Mouse (Mus musculus): ENCODE data around the gene Timeless.
A peak's percentile ranks its signal among the peaks of the same experiment; 100 is the strongest.
"Not testable (repeated sequence)": the region's sequence is repeated elsewhere in the genome, so short reads cannot be mapped to it uniquely, and the experiment has no call there.

Timeless gene

GRCm38 (mm10) chr10:128231697-128232419 is at the start of gene Timeless:
TSS of gene Timeless (plus strand) at chr10:128232065.
- DNase-seq (ENCODE audit: low spot score in 2 of 2), result peak; percentile 82 to 86

- no peak for DNase-seq (ENCODE audit: low spot score in 2 of 2)
Observed at GRCm38 (mm10) chr10:128184296-128184695, 47.6 kb upstream of the Timeless start.

GRCm38 (mm10) chr10:128185277-128185940 is 46.5 kb upstream of the Timeless start:
- DNase-seq (ENCODE audit: low spot score in 2 of 2), result no peak

DNA sequence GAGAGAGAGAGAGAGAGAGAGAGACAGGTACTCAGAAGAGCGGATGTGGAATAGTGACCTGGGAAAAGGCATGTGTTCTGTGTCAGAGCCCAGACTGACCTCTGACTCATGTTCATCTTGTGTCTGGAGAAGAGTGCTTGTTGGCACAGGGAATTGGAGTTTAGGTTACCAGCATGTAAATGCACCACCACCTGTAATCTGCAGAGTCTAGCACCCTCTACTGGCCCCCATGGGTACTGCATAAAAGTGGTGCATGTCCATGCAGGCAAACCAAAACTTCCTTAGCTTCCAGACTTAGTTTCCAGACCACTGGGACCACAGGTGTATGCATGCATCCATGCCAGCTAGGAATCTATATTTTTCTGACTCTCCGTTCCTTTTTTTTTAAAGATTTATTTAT is 45.9 kb upstream of the Timeless start:
- peak; percentile 66 to 82 for DNase-seq (ENCODE audit: low spot score in 2 of 2)

- no peak for DNase-seq (ENCODE audit: low spot score in 2 of 2)
Observed at GRCm38 (mm10) chr10:128187181-128187605, 44.7 kb upstream of the Timeless start.

GRCm38 (mm10) chr10:128188242-128188877 is 43.5 kb upstream of the Timeless start:
- peak; percentile 59 to 76 for DNase-seq (ENCODE audit: low spot score in 2 of 2)

GRCm38 (mm10) chr10:128191472-128191871 is 40.4 kb upstream of the Timeless start:
- no peak for DNase-seq (ENCODE audit: low spot score in 2 of 2)

DNA sequence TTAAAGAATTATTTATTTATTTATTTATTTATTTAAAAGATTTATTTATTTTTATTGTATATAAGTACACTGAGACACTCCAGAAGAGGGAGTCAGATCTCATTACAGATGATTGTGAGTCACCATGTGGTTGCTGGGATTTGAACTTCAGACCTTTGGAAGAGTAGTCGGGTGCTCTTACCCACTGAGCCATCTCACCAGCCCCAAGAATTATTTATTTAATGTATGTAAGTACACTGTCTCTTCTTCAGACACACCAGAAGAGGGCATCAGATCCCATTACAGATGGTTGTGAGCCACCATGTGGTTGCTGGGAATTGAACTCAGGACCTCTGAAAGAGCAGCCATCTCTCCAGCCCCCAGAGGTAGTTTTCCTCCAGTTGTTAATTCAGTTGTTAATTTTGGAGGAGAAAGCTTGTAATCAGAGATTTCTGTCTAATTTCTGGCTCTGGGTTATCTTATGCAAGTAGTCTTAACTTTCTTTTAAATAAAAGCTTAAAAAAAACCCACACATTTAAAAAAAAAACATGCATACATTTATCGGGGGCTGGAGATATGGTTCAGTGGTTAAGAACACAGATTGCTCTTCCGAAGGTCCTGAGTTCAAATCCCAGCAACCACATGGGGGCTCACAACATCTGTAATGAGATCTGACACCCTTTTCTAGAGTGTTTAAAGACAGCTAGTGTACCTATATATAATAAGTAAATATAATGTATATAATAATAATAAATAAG is 39.7 kb upstream of the Timeless start:
- DNase-seq (ENCODE audit: low spot score in 2 of 2), result not testable (repeated sequence)

GRCm38 (mm10) chr10:128193113-128193512 is 38.8 kb upstream of the Timeless start:
- no peak for DNase-seq (ENCODE audit: low spot score in 2 of 2)

DNA sequence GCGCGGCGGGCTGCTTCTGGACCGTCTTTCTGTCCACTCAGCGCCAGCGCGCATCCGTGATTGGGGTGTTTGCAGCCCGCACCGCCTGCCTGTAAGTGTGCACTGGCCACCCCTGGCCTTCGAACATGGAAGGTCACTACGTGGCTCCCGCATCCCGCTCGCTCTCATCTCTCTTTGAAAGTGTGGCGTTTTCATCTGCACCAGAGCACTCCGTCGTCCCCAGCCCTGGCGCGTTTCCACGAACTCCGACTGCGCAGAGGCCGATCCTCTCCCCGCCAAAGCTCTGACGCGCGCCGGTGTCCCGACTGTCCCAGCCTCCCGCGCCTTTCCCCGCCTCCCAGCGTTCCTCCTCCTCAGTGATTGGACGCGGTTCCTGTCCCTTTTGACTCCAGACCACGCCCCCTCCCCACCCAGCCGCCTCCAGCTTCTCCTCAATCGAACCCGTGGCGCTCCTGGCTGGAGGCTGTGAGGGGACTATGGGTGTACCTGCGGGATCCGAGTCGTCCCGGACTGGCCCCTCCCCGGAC is 37.8 kb upstream of the Timeless start, which contains the start of gene Gls2:
Gls2 (plus strand) TSS at position 434 of the 527 bp plus-strand sequence.
- peak; percentile 87 for DNase-seq (ENCODE audit: low spot score in 2 of 2)

DNA sequence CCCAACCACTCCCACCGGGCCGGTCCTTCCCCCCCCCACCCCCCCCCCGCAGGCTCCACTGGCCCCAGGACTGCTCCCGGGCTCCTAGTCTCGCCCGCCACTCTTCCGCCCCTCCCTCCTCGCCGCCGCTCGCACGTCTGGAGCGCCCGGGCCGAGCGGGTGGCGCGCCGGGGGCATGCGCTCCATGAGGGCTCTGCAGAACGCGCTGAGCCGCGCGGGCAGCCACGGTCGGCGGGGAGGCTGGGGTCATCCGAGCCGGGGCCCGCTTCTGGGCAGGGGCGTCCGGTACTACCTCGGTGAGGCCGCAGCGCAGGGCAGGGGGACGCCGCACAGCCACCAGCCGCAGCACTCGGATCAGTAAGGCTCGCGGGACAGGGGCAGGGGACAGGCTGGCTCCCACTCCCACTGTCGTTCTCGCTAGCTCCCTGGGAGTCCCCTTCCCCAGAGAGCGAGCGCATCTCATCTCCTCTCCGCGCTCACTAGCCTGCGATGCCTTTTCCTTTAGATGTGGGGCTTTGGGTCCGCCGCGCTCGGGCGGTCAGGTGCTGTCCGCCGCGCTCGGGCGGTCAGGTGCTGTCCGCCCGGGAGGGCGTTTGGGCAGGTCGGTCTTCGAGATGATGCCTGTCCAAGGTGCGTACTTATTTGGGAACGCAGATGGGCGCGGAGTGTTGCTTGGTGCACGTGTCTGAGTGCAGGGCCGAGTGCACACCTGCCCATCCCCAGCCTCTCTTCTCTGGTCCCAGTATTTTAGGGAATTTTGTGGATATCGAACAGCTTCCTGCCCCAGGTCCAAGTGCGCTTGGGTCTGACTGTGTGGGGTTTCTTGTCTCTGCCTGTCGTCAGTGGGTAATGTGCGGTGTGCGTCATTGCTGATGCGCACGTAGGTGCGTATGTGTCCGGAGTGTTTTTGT is 37.1 kb upstream of the Timeless start:
- DNase-seq (ENCODE audit: low spot score in 2 of 2), result no peak

GRCm38 (mm10) chr10:128201856-128202255 is 30.0 kb upstream of the Timeless start:
- no peak for DNase-seq (ENCODE audit: low spot score in 2 of 2)

GRCm38 (mm10) chr10:128204941-128205340 is 26.9 kb upstream of the Timeless start:
- no peak for DNase-seq (ENCODE audit: low spot score in 2 of 2)

- DNase-seq (ENCODE audit: low spot score in 2 of 2), result no peak
Observed at GRCm38 (mm10) chr10:128208326-128208725, 23.5 kb upstream of the Timeless start.

GRCm38 (mm10) chr10:128209311-128210009 is 22.4 kb upstream of the Timeless start:
- no peak for DNase-seq (ENCODE audit: low spot score in 2 of 2)

GRCm38 (mm10) chr10:128210131-128210530 is 21.7 kb upstream of the Timeless start:
- no peak for DNase-seq (ENCODE audit: low spot score in 2 of 2)

GRCm38 (mm10) chr10:128210954-128211353 is 20.9 kb upstream of the Timeless start:
- no peak for DNase-seq (ENCODE audit: low spot score in 2 of 2)

GRCm38 (mm10) chr10:128211390-128212108 is 20.3 kb upstream of the Timeless start, which contains the start of gene Spryd4:
TSS of gene Spryd4 (minus strand) at chr10:128211807.
- DNase-seq (ENCODE audit: low spot score in 2 of 2), result peak; percentile 77 to 88

DNA sequence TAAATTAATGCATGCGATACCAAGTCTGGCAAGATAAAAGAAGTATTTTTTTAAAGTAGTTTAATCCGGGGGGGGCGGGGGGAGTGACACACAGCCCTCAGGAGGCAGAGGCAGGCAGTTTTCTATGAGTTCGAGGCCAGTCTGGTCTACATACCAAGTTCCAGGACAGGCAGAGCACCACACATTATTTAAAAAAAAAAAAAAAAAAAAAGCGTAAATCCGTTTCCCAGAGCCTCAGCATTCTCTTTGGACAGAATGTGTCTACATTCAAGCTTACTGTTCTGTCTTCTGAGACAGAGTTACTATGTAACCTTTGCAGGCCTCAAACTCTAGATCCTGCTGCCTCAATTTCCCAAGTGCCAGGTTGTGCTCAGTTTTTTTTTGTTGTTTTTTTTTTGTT is 19.7 kb upstream of the Timeless start:
- DNase-seq (ENCODE audit: low spot score in 2 of 2), result no peak
